Mouse (Mus musculus) erythroblast, adult 5-6 weeks (primary cell): ENCODE measurements around the gene Ripor2. TPM values are rescaled to one million over a fixed set of nuclear protein-coding genes. Genes with fewer than 3 reads are reported as not detected.

Source experiments
- ATAC-seq: replicated peaks from 2 replicates; pipeline ENCODE4 v1.8.0; 2016; ENCODE audit warnings: moderate number of reproducible peaks, mild to moderate bottlenecking, moderate TSS enrichment, inconsistent platforms; ENCODE audit not compliant: poor library complexity, low FRiP score, severe bottlenecking
- total RNA-seq, 2 experiments: library from RNA; stranded (forward) in 1 of 2; stranded (reverse) in 1 of 2; fragments of 150-400 nt in 1 of 2; fragments of 200-764, 138-1000 nt in 1 of 2; gene quantifications; 2 replicates each; pipeline versions ENCODE4 v1.2.3 to v1.2.4; 2015 to 2017; ENCODE audit warnings: low replicate concordance in 2 of 2

Ripor2 gene
- total RNA-seq, 2 experiments from 2014 or later, result 13.3 to 20.2 TPM

DNA sequence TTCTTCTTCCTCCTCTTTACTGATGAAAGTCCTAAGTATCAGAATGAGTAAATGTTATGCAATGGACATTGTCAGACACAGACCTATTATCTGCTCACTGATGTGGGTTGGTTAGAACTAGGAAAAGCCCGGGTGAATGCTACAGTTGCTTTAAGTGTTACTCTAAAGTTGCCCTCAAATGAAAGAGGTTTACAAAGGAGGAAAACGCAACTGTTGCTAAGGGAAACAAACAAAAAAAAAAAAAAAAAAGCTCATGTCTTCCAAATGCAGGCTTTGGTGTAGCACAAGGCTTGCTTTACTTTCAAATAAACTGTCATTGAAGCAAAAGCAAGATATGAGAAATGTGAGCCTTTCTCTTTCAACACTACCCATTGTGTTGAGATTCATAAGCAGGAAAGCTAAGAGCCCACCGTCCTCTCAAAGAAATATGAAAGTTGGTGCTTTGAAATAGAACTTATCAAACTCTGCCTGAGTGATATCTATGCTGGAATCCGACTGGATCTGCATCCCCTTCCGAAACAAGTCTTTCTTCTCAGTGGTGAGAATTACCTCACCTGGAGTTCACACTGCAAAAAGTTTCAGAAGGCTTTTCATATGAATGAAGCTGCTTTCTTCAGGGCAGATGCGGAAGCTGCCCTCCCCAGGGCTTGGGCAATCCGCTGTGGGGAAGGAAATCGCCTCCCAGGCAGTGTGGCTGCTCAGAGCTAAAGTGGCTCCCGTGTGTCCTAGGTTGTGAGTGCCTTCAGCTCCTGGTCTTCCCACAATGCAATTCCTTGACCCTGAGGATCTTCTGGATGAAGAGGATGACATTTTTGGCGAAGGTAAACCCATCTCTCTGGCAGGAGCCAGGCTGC is 32.2 kb downstream of the Ripor2 start:
- ATAC-seq, result no peak

DNA sequence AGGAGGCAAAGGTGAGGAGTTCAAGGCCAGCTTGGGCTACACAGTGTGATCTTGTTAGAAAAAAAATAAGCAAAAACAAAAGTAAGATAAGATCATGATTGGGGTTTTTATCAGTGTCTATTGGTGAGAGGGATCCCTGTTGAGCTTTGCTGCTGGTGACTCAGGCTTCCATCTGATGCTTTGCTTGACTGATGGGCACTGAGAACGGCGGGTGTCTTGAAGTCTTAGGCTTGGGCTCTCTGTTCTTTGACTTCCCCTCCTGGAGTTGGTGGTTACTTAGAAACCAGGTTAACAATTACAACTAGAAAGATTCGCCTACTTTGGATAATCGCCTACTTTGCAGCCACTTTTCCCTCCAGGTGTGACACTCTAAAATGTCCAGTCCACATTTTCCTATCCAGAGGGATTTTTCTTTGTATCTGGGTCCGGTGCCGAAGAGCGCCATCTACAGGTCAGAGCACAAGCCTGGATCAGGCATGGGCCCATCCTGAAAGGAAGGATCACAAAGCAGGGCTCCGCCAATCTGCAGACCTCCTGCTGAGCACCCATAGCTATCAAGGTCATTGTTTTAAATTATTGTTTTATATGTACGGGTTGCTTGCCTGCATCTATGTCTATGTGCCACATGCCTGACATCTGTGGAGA is 34.1 kb downstream of the Ripor2 start:
- 0 out of 2 replicates have a peak, but pooled peaks have one; percentile 44 for ATAC-seq

DNA sequence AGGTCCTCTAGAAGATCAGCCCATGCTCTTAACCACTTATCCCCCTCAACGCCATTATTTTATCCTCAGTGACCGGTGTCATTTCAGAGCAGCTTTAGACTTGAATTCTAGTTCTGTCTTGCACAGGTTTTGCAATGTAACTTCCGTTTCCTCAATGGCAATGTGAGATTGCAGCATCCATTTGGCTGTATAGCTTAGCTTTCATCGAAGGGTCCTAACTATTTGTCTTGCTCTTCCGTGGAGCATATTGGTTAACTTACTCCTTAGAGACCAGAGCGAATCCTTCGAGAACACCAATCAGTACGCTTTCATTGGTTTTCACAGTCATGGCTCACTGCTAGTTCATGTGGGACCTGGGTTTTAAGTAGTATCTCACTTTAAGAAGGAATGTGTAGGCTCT is 34.7 kb downstream of the Ripor2 start:
- no peak for ATAC-seq

DNA sequence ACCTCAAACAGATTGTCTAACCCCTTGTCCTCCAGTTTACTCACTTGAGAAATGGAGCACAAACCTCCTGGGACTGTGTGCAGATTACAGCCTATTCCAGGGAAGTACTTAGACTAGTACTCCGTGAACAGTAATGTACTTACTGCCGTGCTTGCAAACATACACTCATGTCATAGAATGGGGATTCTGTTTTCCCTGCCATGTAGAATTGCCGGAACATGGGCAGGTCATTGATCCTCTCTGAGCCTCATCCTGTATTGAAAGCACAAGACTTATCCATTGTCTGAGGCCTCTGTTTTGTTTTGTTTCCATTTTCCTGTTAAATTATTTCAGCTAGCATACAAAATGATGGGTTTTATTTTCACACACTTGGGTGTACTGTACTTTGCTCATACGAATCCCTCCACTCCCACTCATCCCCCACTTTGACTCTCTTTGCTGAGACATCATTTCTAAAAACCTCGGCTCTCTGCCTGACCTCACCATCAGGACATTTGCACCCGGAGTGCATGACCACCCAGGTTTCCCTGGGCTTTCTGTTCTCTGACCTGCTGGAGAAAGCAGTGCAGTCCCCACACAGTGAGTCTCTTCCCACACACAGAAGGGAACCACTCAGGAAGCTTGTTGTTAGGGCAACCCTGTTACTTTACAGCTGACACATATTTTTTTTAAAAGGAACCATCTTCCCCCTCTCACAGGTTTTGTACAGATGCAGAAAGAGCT is 35.2 kb downstream of the Ripor2 start:
- ATAC-seq, result no peak

DNA sequence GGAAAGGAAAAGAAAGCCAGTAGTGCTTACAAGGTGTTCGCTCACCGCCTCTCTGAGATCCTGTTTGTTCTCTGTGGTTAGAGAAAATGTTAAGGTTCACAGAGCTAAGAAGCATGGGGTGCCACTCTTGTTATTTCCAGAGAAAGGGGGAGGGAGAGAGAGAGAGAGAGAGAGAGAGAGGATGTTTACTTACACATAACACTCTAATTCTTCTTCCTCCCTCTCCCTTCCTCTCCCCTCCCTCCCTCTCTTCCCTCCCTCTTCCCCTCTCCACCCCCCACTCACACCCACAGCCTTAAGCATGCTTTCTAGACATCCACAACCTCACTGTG is 35.8 kb downstream of the Ripor2 start:
- ATAC-seq, result no peak

- no peak for ATAC-seq
These were observed 37.7 kb downstream of the Ripor2 start for GRCm38 (mm10) chr13:24619711-24620110.

DNA sequence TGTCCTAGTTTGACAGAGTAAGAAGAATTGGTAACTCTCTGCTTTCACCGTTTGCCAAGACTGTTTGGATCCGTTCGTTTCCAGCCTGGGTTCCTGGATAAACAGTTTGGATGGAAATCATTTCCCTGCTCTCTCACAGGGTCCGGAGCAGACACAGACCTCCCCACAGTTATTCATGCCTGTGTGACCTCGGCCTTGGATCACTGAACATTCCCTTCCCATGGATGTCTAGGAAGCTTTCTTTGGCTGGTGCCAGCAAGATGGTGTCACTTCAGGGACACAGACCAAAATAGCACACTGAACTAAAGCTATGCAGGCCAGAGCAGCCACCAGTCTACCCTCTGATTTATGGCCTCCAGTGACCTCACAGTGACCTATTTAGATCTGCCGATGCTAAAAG is 38.5 kb downstream of the Ripor2 start:
- no peak for ATAC-seq

GRCm38 (mm10) chr13:24623631-24624030 is 41.6 kb downstream of the Ripor2 start:
- peak; percentile 63; the same call in 1 of the 2 replicates for ATAC-seq

GRCm38 (mm10) chr13:24625071-24625470 is 43.1 kb downstream of the Ripor2 start:
- no peak for ATAC-seq

DNA sequence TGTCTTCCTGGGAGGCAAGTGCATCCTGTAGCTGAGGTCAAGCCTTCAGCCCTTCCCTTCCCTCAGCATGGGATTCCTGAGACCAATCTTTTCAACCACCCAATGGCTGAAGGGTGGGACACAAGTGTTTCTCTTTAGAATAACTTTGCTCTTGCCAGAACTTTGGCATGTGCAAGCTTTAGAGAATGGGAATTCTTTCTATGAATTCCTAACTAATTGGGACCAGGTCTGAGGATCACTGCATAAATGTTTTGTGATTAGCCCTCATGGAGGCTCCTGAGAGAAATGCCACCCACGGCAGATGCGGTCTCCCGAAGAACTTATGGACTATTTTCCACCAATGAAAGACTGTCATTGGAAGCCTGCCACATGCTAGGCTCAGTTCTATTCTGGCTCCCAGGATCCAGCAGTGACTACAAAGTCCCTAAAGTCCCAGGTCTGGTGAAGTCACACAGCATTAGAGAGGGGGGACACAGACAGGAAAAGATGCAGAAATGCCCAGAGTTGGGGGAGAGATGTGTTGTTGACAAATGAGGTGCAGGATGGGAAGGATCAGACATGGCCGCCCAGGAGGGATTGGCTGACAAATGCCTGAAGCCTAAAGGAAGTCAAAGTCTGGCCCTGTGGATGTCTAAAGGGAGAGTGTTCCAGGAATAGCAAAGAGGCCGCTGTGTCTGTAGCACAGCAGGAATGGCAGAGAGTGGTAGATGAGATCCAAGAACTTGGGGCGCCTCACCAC is 44.9 kb downstream of the Ripor2 start:
- no peak for ATAC-seq

DNA sequence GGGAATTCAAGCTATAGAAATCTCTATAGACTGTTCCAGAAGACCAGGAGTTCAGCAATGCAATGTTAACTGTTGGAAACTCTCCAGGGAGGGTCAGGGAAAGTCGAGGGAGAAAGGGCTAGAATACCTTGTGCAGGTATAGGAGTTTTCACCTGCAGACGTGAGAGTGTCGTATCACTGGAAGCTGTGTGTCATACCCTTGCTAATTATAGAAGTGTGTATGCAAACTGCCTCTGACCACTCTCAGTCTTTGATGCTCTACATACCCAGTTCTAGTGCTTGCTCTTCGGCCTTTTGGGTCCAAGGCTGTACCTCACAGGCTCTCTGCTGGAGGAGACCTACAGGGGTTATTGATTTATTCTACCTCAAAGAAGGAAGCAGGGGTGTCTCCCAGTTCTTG is 46.2 kb downstream of the Ripor2 start:
- no peak for ATAC-seq

DNA sequence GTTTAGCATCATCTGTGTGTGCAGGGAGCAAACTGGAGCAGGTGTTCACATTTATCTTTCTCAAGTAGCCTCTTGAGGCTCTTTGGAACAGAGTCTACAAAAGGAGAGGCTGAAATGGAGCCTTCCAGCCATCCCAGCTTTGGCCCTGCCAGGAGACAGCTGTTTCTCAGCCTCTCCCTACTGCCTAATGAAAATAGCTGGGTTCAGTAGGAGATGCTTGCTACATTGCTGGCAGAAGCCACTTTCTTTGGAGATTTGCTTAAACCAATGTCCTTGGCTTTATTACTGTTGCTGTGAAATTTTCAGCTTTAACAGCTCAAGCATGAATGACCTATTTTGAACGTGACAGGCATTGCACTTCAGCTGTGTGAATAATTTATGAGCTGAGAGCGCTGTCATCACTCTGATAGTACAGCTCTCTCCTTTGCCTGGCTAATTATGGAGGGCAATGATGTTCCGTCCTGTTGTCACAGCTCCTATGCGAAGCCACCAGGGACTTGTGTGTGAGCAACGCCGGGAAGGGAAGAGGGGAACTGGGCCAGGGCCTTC is 47.2 kb downstream of the Ripor2 start:
- no peak for ATAC-seq

GRCm38 (mm10) chr13:24630364-24630763 is 48.4 kb downstream of the Ripor2 start:
- ATAC-seq, result no peak

GRCm38 (mm10) chr13:24632988-24633577 is 51.1 kb downstream of the Ripor2 start:
- no peak for ATAC-seq

- no peak for ATAC-seq
These were observed 52.5 kb downstream of the Ripor2 start for GRCm38 (mm10) chr13:24634346-24635120.

DNA sequence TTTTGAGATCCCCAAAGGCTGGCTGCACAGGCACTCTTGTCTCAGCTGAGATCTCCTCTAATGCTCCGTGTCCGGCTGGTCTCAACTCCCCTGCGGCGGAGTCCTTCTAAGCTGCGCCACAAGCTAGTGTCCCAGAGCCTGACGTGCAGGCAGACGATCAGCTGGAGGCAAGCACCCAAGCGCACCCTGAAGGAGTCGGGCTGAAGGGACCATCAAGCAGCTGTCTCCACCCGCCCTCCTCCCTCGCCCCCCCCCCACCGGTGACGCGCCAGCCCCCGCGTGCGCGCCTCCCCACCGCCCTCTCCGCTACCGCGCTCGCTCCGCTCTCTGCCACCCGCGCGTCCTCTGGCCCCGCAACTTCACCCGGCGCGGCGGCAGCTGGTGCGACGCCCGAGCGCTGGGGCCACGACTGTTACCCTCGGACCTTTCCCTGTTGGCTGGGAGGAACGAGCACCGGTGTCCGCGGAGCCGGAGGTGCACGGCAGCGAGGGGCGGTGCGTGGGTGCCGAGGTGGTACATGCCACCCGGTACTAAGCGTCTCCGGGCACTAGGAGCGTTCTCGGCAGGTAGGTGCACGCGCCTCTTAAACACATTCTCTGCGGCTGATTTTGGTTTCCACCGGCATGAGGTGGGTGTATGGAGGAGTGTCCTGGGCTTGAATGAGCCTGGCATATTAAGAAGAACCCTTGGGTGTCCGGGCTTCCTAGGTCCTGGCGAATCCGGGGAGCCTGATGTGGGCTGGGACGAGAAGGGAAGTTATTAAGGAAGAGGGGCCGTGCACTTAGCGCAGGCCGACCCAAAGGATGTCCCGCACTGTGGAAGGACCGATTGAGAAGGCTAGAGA is 56.6 kb downstream of the Ripor2 start:
- no peak for ATAC-seq

DNA sequence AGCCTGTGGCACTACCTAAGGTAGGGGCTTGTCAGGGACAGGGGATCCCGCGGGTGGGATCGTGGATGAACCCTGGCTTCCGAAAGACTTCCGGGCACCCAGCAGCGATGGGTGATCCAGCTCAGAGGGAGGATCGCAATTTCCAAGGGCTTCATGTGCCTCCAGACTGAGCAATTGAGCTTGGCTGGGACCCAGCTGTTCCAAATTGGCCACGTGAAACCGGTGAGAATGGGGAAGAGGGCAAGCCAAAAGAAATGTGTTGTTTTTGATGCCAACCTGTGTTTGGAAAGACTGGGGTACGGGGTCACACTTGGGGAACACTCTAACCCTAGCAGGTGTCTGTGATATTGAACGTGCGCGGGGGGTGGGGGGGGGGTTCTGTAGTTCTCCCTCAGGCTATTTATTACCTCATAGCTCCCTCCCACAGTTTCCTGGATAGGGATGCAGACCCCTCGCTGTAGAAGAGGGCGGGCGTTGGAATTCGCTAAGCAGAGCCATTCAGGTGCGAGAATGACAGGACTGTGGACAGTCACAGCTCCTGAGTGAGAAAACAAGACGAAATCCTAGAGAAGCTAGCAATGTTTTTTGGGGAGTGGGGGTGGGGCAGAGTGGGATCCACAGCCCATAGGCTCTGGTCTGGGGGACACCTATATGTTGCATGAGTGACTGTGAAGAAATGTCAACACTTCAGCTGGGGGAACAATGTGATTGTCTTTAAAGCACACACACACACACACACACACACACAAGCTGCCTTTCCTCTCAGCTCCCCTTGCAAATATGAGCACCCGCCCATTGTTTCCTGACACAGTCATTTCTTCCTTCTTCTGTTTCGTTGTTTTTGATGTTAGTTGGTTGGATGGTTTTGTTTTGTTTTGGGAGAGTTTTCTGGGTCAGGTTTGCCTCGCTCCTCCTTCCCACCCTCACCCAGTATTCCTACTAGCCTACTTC is 57.5 kb downstream of the Ripor2 start:
- ATAC-seq, result no peak
